Mouse (Mus musculus) G1E-ER4 (cell line): ENCODE data around the gene Gulp1. TPM values are rescaled to one million over a fixed set of nuclear protein-coding genes. Genes with fewer than 3 reads are reported as not detected.

Experiments
- GATA1 ChIP-seq: IDR thresholded peaks from one replicate; pipeline ENCODE4 v1.8.0; 2012; ENCODE audit warnings: low read length, inconsistent platforms
- polyA plus RNA-seq: library from polyadenylated mRNA; stranded (reverse); fragments of >175 nt; gene quantifications from 2 replicates; pipeline ENCODE4 v1.2.3, GENCODE M21; 2012

Gulp1 gene
- polyA plus RNA-seq, 1 experiment: not detected

DNA sequence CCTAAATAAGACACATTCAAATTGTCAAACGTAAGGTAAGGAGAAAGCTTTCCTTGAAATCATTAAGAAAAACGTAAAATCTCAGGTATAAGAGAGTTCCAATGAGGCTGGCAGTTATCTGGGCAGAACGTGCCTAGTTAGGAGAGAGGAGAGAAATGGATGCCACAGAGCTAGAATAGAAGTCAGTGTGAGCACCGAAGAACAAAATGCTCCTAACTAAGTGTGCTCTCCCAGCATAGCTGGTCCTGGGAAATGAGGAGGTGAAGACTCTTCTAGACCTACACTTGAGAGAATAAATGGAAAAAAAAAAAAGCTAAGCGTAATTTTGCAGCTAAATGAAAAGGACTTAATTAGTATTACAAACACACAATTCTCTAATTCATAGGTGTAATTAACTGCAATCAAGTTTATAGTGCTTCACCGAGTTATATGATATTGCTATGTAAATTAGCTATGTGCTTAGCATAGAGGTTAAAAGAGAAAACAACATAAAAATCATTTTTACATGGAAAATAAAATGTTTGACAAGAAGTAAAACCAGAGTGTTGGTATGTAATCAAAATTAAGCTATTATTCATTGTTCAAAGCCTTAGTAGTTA lies 94.5 kb downstream of the Gulp1 start:
- no peak for TF ChIP-seq GATA1

GRCm38 (mm10) chr1:44678974-44679373 lies 127.7 kb downstream of the Gulp1 start:
- TF ChIP-seq GATA1: no peak

GRCm38 (mm10) chr1:44679415-44679814 lies 128.1 kb downstream of the Gulp1 start:
- no peak for TF ChIP-seq GATA1

- TF ChIP-seq GATA1: no peak
Measured at GRCm38 (mm10) chr1:44682556-44682955, 131.2 kb downstream of the Gulp1 start.

DNA sequence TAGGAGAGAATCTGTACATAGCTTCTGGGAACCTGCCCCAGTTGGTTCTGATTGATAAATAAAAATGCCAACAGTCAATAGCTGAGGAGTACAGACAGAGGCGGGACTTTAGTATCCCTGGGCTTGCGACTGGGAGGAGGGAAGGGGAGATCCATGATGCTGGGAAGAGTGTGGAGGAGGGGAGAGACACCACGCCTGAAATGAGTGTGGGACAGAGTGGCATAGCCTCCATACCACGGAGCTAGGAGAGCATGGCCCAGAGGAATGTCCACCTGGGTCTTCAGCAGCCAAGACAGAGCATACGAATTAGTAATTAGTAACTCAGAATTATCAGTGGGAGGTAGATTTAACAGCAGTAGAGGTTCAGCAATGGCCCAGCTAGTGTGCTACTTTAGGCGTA lies 132.4 kb downstream of the Gulp1 start:
- TF ChIP-seq GATA1: no peak

GRCm38 (mm10) chr1:44720785-44721410 lies 169.6 kb downstream of the Gulp1 start:
- no peak for TF ChIP-seq GATA1

DNA sequence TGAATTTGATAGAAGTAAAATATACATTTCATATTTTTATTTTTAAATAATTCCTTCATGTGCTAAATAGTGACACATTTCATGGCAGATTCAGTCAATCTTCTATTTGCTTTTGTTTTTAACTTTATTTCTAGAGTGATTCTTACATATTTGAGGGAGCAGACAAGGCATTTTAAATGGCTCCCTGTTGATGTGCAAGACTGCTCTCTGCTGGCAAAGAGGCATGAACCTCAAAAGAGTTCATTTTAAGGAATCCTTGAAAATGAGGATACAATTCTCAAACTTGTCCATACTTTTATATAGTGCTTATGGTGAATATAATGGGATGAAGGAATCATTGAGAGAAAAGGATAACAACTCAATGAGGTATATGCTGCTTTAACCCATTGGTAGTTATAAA lies 189.9 kb downstream of the Gulp1 start:
- no peak for TF ChIP-seq GATA1

DNA sequence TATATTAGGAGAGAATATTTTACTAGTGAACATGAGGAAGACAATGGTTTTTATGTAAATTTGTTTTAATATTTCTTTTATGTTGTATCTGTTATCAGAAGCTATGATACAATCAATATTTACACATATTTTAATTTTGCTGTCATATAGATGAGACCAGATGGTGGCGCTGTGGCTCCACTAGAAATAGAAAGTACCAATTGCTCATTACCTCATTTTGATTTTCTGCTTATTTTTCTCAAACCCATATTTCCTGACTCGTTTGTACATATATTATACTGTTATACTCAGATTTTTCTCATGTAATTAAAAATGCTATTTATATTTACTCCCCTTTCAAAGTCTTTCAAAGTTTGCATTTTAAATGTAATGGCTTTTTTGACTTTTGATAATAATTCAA lies 194.4 kb downstream of the Gulp1 start:
- no peak for TF ChIP-seq GATA1

- no peak for TF ChIP-seq GATA1
Measured at GRCm38 (mm10) chr1:44750731-44751730, 199.7 kb downstream of the Gulp1 start.

- TF ChIP-seq GATA1: no peak
Measured at GRCm38 (mm10) chr1:44778251-44778650, 226.9 kb downstream of the Gulp1 start.

GRCm38 (mm10) chr1:44803594-44804372 lies 252.5 kb downstream of the Gulp1 start:
- TF ChIP-seq GATA1: no peak

DNA sequence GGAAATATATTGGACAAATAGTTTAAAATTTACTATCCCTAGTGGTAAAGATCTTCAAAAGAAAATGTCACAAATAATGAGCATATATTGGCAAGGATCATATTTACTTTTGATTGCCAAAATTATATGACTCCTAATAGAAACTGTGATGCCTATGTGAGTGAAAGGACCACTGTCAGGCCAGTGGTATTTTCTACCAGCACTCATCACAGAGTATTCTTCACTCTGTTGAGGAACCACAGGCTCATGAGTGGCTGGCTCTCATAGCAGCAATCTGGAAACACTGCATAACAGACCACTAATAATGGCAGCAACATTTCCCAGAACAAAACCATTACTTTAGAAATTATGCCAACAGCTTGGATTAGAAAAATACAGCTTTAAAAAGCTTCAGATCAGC lies 255.1 kb downstream of the Gulp1 start:
- no peak for TF ChIP-seq GATA1

DNA sequence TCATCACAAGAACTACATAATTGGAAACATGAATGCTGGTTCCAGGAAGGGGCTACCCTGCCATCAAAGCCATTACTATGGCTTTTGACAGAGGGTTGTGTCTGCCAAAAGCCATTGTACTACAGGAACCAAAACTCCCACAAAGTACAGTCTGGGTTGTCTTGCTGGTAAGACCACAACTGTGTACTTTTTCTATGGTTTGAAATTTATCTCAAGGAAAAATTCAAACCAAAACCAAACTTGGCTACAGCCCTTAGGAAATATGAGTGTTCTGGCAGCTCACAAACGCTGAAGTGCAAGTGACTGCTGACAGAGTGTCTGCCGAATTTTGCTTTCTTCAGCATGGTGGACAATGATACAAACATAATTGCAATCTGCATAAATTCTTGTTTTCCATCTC lies 259.0 kb downstream of the Gulp1 start:
- TF ChIP-seq GATA1: no peak

DNA sequence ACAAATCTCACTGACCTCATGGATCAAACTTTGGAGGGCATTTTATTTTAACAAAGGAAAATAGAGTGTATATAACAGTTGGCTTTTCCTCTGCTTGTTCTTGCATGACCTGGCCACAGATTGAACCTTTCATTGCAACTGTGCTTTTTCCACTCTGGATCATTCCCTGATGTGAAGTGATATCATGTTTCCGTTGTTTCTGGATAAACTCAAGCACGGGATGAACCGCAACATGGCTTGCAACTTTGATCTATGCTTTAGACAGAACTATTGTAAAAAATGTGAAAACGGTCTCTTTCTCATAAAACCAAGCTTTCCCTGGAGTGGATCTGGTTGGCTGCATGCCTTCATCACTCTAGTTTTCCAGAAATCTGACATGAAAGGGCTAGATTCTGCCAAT lies 282.6 kb downstream of the Gulp1 start:
- TF ChIP-seq GATA1: no peak
